Mouse (Mus musculus) retina, postnatal 7 days (tissue): ENCODE data around the gene Scimp.

Source experiments
- DNase-seq: peaks from one replicate; pipeline ENCODE4 v3.0.0-alpha.2; 2012; ENCODE audit warnings: low read depth, low spot score

The Scimp gene

GRCm38 (mm10) chr11:70812365-70812764 lies at the start of gene Scimp:
Scimp (minus strand) TSS chr11:70812586.
- DNase-seq = no peak

DNA sequence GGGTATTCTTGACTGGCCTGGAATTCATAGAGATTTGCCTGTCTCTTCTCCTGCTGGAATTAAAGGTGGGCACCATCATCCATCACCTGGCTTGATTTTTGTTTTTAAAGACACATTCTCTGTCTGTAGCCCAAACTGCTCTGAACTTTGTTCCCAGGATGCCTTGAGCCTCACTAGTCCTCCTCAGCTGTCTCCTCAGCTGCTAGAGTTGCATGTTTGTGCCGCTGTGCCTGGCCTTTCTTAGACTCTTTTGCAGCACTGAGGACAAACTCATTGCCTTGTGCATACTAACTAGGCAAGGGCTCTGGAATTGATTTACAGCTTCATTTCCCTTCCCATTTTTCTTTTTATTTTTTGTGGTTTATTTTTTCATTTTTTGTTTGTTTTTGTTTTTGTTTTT lies 48.0 kb upstream of the Scimp start:
- DNase-seq = no peak

DNA sequence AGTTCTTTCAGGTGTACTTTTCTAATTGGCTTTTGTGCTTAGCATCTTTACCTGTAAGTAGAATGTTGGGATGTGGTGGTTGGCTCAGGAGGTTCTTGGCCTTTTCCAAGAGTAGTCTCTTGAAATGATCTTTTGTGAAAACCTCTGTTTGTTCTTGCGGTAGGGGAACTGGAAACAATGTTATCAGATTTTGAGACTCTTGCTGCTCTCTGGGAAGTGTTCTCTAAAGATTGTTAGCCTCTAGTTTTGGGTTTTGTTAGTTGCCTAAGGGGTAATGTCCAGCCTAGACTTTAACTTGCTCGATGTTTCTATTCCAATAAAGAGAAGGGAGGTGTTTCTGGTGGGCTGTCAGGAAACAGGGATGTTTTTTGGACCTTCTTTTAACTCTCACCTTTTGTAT lies 33.6 kb upstream of the Scimp start:
- no peak for DNase-seq

DNA sequence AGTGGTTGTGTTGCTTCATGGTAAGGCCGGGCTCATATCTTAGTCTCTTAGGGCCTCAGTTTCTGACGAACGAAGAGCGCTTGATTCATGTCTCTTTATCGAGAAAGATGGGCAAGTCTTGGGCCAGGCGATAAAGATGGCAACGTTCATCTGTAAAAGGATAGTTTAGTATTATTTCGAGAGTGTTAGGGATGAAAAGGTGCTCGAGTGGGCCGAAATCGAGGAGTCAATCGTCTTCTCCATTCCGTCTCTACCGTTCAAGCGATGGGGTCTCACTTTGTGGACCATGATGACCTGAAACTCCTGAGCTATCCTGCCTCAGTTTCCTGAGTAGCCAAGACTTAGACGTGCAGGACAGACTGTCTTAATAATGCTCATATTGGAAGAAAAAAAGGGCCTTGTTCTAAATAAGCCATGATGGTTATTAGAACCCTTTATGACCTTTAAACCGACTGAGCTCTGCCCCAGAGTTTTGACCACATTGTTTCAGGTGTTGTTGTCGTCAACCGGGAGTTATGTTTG lies 33.1 kb upstream of the Scimp start:
- DNase-seq = no peak

GRCm38 (mm10) chr11:70844559-70845456 lies 32.4 kb upstream of the Scimp start, which contains the start of gene Rabep1:
Rabep1 (plus strand) TSS chr11:70844778.
- DNase-seq = peak; percentile 94

DNA sequence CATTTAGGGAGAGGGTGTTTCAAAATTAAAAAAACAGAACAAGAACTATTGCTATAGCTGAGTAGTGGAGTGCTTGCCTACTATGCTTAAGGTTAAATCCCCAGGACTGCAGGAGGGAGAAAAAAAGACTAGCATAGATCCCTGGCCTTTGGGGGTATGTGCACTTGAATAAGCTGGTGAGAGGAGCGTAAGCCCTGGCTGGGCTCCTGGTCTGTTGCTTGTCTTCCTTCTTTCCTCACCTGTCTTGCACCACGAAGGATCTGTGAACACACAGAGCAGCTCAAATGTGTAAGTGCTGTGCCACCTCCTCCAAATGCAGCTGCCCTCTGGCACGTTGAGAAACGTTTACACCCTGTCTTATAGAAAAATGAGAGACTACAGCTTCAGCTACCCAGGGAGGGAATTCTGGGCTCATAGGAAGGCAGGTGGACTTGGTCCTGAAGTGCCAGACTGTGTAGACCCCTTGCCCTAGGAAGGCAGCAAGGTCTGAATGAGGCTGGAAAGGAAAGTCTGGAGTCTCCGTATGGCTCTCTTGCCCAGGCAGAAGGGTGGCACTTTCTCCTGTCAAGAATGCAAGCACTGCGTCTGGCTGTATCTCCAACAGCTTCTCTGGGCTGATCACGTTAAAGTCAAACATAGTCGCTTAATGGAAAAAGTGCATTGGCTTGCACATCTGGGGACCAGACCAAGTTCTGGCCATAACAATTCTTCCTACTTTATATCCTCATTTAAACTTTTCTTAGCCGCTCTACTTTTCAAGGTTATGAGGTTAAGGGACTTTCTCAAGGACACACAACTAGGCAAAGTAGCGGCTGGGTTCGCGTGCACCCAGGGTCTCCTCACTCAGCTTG lies 31.5 kb upstream of the Scimp start:
- DNase-seq = no peak

- no peak for DNase-seq
Measured at GRCm38 (mm10) chr11:70842983-70843382, 30.6 kb upstream of the Scimp start.

GRCm38 (mm10) chr11:70838610-70839009 lies 26.2 kb upstream of the Scimp start:
- no peak for DNase-seq

GRCm38 (mm10) chr11:70837031-70837430 lies 24.6 kb upstream of the Scimp start:
- no peak for DNase-seq

DNA sequence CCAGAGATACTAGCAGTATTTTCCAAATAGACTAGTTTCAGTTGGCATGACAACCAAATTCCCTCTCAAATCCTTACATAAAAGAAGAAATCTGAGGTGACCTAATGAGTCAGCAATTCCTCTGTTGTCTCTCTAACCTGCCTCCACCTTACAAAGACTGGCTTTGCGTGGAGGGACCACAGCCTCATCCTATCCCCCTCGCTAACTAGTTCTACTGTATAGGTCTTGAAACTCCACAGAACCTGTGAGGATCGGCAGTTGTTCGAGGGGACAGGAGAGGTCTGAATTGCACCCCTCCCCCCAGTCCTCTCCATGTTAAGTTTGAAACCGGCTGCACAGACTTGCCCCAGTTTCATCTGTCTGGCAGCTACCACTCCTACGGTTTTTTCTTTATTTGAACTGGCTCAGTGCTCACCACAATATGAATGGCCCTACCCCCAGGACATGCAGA lies 23.0 kb upstream of the Scimp start:
- no peak for DNase-seq

DNA sequence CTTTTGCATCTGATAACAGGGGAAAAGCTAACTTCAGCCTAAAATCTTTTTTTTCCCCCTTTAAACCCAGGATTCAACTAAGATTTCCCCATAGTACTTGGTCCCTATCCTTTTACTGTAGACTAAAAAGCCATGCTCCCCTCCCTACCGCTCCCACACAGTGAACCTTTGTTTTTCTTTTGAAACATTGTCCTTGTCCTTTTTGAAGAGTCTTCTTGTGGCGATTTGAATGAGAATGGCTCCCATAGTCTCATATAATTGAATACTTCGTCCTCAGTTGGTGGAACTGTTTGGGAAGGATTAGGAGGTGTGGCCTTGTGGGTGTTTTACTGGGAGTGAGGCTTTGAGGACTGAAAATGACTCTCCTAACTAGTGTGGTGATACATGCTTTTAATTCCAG lies 21.4 kb upstream of the Scimp start:
- no peak for DNase-seq

DNA sequence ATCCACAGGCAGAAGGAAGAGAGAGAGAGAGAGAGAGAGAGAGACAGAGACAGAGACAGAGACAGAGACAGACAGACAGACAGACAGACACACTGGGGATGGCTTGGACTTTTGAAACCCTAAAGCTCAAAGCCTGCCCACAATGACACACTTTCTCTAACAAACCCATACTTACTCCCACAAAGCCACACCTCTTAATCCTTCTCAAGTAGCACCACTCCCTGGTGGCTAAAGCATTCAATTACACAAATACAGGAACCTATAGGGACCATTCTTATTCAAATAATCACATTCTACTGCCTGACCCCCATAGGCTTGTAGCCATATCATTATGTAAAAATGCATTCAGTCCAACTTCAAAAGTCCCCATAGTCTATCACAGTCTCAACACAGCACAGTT lies 21.0 kb upstream of the Scimp start:
- no peak for DNase-seq

DNA sequence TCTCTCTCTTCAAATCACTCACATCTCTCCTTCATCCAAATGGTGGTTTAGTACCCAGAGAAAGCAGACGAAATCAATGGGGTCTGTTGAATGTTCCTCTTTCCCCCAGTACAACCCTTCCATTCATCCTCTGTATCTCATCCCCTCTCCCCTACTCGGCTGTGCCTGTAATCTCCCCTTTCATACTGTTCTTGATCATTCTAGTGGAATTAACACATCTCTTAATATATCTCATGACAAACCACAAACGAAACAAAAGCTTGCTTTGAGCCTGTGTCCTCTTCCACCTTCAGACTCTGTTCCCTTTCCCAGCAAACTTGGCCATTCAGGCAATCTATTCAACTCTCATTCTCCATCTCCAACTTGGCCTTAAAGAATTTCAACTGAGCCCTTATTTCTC lies 18.8 kb upstream of the Scimp start:
- no peak for DNase-seq

- no peak for DNase-seq
Measured at GRCm38 (mm10) chr11:70828975-70829615, 16.7 kb upstream of the Scimp start.

- no peak for DNase-seq
Measured at GRCm38 (mm10) chr11:70826207-70826606, 13.8 kb upstream of the Scimp start.

DNA sequence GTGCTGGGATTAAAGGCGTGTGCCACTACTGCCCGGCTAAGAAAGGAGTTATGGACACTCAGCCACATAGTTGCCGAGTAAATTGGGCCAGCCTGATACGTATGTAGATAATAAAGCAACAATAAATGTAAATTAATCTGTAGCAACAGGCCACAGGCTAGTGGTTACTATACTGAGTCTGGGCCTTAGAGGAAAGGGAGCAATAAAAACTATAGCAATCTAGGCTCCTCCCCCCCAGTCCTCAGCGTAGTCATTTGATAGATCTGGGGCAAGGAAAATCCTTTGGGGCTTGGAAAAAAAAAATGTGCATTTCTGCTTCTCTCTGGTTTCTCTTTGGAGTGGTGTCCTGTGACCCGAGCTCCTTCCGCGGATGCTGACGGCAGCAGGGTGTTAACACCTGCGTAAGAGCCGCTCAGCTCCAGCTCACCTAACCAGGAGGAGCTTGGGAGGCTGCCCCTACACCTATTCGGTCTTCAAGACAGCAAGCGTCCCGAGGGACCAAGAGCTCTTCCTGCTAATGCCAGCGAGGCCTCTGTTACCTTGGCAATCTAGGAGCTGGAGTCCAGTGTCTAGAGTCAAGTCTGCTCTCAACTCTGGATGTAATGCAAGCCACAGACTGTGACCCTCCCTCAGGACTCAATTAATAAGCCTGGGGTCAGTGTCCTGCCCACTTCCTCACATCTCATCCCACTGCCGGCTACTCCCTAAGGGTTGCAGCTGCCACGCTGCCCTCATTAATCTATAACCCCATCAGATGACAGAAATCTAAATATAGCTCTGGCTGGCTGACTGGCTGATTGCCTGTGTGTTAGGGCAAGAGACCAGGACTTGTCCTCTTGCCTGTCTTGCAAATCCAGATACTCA lies 9.6 kb upstream of the Scimp start:
- no peak for DNase-seq

DNA sequence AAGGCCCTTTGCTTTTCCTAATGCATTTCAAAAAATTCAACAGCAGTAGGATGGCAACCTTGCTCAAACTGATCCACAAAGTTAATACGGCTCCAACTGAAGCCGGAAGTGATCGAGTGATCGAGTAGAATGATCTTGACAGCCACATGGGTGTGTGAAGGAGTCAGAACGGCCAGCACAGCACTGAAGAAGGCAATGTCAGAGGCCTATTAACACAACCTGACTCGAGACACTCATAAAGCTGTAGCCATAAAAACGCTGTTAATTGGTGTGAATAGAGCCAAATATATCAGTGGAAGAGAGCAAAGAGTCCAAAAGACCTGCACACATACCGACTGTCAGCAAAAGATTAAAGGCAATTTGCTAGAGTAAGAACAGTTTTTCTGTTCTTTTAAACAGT lies 7.7 kb upstream of the Scimp start:
- DNase-seq = no peak

DNA sequence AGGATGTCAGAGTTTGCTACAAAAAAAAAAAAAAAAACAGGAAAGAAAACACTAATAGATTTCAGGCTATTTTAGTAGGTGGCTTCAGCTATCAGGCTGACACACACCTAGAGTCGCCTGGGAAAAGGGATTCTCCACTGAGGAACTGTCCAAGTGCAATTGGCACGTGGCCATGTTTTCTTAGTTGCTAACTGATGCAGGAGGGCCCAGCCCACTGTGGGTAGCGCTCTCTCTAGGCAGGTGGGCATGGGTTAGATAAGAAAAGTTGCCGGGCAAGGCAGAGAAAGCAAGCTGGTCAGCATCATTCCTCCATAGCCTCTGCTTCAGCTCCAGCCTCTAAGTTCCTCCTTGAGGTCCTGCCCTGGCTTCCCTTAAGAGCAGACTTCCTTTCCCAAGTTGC lies 4.4 kb upstream of the Scimp start:
- DNase-seq = no peak

- peak; percentile 70 for DNase-seq
Measured at GRCm38 (mm10) chr11:70815498-70816078, 3.2 kb upstream of the Scimp start.

DNA sequence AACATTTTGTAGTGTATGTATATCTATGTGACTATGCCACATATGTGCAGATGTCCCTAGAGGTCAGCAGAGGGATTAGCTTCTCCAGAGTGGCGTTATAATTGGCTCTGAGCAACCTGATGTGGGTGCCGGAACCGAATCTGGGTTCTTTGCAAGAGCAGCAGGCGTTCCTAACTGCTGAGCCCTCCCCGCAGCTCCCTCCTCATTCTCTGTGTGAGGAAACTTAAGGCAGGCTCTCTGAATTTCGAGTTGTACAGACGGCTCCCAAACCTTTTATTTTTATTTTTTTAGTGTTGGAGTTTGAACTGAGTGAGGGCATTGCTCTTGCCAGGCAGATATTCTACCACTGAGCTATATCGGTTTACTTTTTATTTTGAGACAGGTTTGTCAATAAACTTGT lies 2.7 kb upstream of the Scimp start:
- no peak for DNase-seq
